Mouse (Mus musculus): ENCODE measurements at regions not wholly inside any gene's neighbourhood (a gene's known extent, or its start where the extent isn't known, plus 50 kb on each side); places are given as distances from the start of the nearest gene placed in this dataset.

DNA sequence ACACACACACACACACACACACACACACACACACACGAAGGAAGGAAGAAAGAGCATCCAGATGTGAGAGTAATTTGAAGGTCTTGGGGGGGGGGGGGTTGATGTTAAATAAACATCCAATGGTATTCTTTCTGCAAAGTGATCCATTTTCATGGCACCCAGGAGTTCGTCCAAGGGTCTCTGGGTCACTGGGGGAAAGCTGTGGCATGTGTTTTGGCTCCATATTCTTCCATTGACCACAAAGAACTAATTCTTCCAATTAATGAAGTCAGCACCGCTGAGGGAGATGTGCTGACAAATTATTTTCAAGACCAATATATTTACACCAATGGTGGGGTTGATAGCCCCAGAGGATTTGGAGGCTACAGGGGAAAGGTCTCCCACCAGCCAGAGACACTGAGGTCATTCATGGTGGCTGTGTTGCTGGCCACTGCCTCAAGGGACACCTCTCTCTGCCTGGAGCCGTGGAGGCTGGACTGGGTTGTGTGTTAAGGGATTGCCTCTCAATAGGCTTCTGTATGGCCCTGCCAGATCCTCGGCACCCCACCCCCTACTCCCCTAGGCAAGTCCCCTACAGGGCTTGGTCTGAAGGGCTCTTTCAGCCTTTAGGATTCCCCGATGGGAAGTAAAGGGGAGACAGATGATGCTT is 99.1 kb upstream of the Pkdcc start:
- no peak for TF ChIP-seq USF1 (IDR thresholded peaks at IDR 0.05; ENCODE audit: low read depth)
- no peak for TF ChIP-seq MYOD1 (IDR thresholded peaks at IDR 0.05; ENCODE audit: control insufficient read depth, insufficient read length, low read depth)
- TF ChIP-seq CTCF (IDR thresholded peaks at IDR 0.05; ENCODE audit: control insufficient read depth, insufficient read depth, insufficient read length), result no peak
- no peak for TF ChIP-seq MYOG (IDR thresholded peaks at IDR 0.05; ENCODE audit: control insufficient read depth, extremely low read depth, insufficient read length)
- TF ChIP-seq CEBPB (IDR thresholded peaks at IDR 0.05; ENCODE audit: low read depth), result no peak
- no peak for TF ChIP-seq MAX (IDR thresholded peaks at IDR 0.05)
- no peak for TF ChIP-seq FOSL1 (IDR thresholded peaks at IDR 0.05; ENCODE audit: insufficient read depth, low read length, poor library complexity, severe bottlenecking)
- Histone ChIP-seq H3K36me3 (ENCODE audit: control insufficient read depth, insufficient read depth) (no peaks in the 10 kb centered on the region), H3K79me2 (ENCODE audit: control insufficient read depth, insufficient read depth) (no peaks in the 10 kb centered on the region), H3K27me3 (ENCODE audit: control insufficient read depth, insufficient read depth, insufficient read length) (no peaks in the 10 kb centered on the region), H3K79me3 (ENCODE audit: low read depth) (no peaks in the 10 kb centered on the region), H3K4me3 (ENCODE audit: insufficient read depth, poor library complexity, severe bottlenecking) (no peak overlapping the region), H3ac (ENCODE audit: control insufficient read depth, insufficient read length, low read depth) (no peak overlapping the region)

- TF ChIP-seq MYOD1 (IDR thresholded peaks at IDR 0.05; ENCODE audit: control insufficient read depth, insufficient read length, low read depth), result no peak
- no peak for TF ChIP-seq FOSL1 (IDR thresholded peaks at IDR 0.05; ENCODE audit: insufficient read depth, low read length, poor library complexity, severe bottlenecking)
- no peak for TF ChIP-seq CTCF (IDR thresholded peaks at IDR 0.05; ENCODE audit: control insufficient read depth, insufficient read depth, insufficient read length)
- no peak for TF ChIP-seq CEBPB (IDR thresholded peaks at IDR 0.05; ENCODE audit: low read depth)
- no peak for TF ChIP-seq USF1 (IDR thresholded peaks at IDR 0.05; ENCODE audit: low read depth)
- TF ChIP-seq MYOG (IDR thresholded peaks at IDR 0.05; ENCODE audit: control insufficient read depth, extremely low read depth, insufficient read length), result no peak
- no peak overlapping the region for H3K4me3 ChIP-seq (ENCODE audit: insufficient read depth, poor library complexity, severe bottlenecking)
- H3ac ChIP-seq (ENCODE audit: control insufficient read depth, insufficient read length, low read depth), result no peak overlapping the region
- no peaks in the 10 kb centered on the region for H3K27me3 ChIP-seq (ENCODE audit: control insufficient read depth, insufficient read depth, insufficient read length)
- H3K36me3 ChIP-seq (ENCODE audit: control insufficient read depth, insufficient read depth), result no peaks in the 10 kb centered on the region
- H3K79me3 ChIP-seq (ENCODE audit: low read depth), result no peaks in the 10 kb centered on the region
- H3K79me2 ChIP-seq (ENCODE audit: control insufficient read depth, insufficient read depth), result no peaks in the 10 kb centered on the region
Observed at GRCm38 (mm10) chr17:83120665-83121232, 94.3 kb upstream of the Pkdcc start.

DNA sequence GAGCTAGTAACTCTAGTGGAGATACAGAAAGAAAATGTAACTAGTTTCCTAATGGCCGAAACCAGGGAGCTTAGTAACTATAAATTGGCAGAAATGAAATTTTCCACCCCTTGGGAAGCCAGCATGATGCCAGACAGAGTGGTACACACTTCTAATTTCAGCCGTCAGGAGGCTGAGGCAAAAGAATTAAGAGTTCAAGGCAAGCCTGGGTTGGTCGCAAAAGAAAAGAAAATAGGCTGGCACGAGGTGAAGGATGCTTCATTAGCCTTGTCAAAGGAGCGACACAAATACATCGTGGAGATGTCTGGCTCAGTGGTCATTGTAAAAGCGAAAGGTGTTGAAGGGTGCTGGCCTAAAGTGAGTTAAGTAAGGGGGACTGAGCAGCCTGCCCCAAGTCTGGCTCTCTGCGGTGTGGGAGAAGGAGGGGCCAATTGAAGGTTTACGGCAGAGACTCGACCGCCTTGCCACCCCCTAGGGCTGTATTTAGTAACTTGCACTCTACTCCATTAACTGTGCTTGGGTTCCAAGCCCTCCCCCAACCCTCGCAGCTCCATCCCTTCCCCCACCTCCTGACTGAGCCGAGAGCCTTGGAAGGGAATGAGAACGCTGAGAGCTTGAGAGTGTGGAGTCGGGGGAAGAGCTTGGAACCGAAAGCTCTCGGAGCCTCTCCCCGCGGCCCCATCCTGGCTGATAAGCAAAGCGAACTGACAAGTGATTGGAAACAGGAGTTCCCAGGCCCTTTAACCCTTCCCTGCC is 92.4 kb upstream of the Pkdcc start:
- Histone ChIP-seq H3K4me3 (ENCODE audit: insufficient read depth, poor library complexity, severe bottlenecking) (no peak overlapping the region), H3K27me3 (ENCODE audit: control insufficient read depth, insufficient read depth, insufficient read length) (no peaks in the 10 kb centered on the region), H3K79me3 (ENCODE audit: low read depth) (no peaks in the 10 kb centered on the region), H3K36me3 (ENCODE audit: control insufficient read depth, insufficient read depth) (no peaks in the 10 kb centered on the region), H3K79me2 (ENCODE audit: control insufficient read depth, insufficient read depth) (no peaks in the 10 kb centered on the region), H3ac (ENCODE audit: control insufficient read depth, insufficient read length, low read depth) (no peak overlapping the region)
- no peak for TF ChIP-seq MAX (IDR thresholded peaks at IDR 0.05)
- no peak for TF ChIP-seq MYOG (IDR thresholded peaks at IDR 0.05; ENCODE audit: control insufficient read depth, extremely low read depth, insufficient read length)
- no peak for TF ChIP-seq CTCF (IDR thresholded peaks at IDR 0.05; ENCODE audit: control insufficient read depth, insufficient read depth, insufficient read length)
- TF ChIP-seq MYOD1 (IDR thresholded peaks at IDR 0.05; ENCODE audit: control insufficient read depth, insufficient read length, low read depth), result no peak
- no peak for TF ChIP-seq FOSL1 (IDR thresholded peaks at IDR 0.05; ENCODE audit: insufficient read depth, low read length, poor library complexity, severe bottlenecking)
- TF ChIP-seq CEBPB (IDR thresholded peaks at IDR 0.05; ENCODE audit: low read depth), result no peak
- TF ChIP-seq USF1 (IDR thresholded peaks at IDR 0.05; ENCODE audit: low read depth), result no peak

GRCm38 (mm10) chr17:83125057-83125456 is 90.0 kb upstream of the Pkdcc start:
- no peaks in the 10 kb centered on the region for H3K79me3 ChIP-seq (ENCODE audit: low read depth)
- H3K4me3 ChIP-seq (ENCODE audit: insufficient read depth, poor library complexity, severe bottlenecking), result no peak overlapping the region
- TF ChIP-seq MAX (IDR thresholded peaks at IDR 0.05), result no peak
- TF ChIP-seq CEBPB (IDR thresholded peaks at IDR 0.05; ENCODE audit: low read depth), result no peak
- no peak for TF ChIP-seq FOSL1 (IDR thresholded peaks at IDR 0.05; ENCODE audit: insufficient read depth, low read length, poor library complexity, severe bottlenecking)
- no peak for TF ChIP-seq CTCF (IDR thresholded peaks at IDR 0.05; ENCODE audit: control insufficient read depth, insufficient read depth, insufficient read length)
- TF ChIP-seq USF1 (IDR thresholded peaks at IDR 0.05; ENCODE audit: low read depth), result no peak
- H3K79me2 ChIP-seq (ENCODE audit: control insufficient read depth, insufficient read depth), result no peaks in the 10 kb centered on the region
- H3K36me3 ChIP-seq (ENCODE audit: control insufficient read depth, insufficient read depth), result no peaks in the 10 kb centered on the region
- no peaks in the 10 kb centered on the region for H3K27me3 ChIP-seq (ENCODE audit: control insufficient read depth, insufficient read depth, insufficient read length)
- H3ac ChIP-seq (ENCODE audit: control insufficient read depth, insufficient read length, low read depth), result no peak overlapping the region

GRCm38 (mm10) chr17:83127842-83128241 is 87.2 kb upstream of the Pkdcc start:
- TF ChIP-seq FOSL1 (IDR thresholded peaks at IDR 0.05; ENCODE audit: insufficient read depth, low read length, poor library complexity, severe bottlenecking), result no peak
- no peak for TF ChIP-seq MAX (IDR thresholded peaks at IDR 0.05)
- TF ChIP-seq MYOD1 (IDR thresholded peaks at IDR 0.05; ENCODE audit: control insufficient read depth, insufficient read length, low read depth), result no peak
- TF ChIP-seq MYOG (IDR thresholded peaks at IDR 0.05; ENCODE audit: control insufficient read depth, extremely low read depth, insufficient read length), result no peak
- no peak for TF ChIP-seq CTCF (IDR thresholded peaks at IDR 0.05; ENCODE audit: control insufficient read depth, insufficient read depth, insufficient read length)
- TF ChIP-seq CEBPB (IDR thresholded peaks at IDR 0.05; ENCODE audit: low read depth), result no peak
- TF ChIP-seq USF1 (IDR thresholded peaks at IDR 0.05; ENCODE audit: low read depth), result no peak
- Histone ChIP-seq H3K79me2 (ENCODE audit: control insufficient read depth, insufficient read depth) (no peaks in the 10 kb centered on the region), H3K36me3 (ENCODE audit: control insufficient read depth, insufficient read depth) (no peaks in the 10 kb centered on the region), H3ac (ENCODE audit: control insufficient read depth, insufficient read length, low read depth) (no peak overlapping the region), H3K4me3 (ENCODE audit: insufficient read depth, poor library complexity, severe bottlenecking) (no peak overlapping the region), H3K27me3 (ENCODE audit: control insufficient read depth, insufficient read depth, insufficient read length) (peaks cover 3% of the 10 kb centered on the region), H3K79me3 (ENCODE audit: low read depth) (no peaks in the 10 kb centered on the region)
